ENCODE assay signal across 27 mouse cellular contexts in genomic region chr12:59260798-59261197, GRCm38 (mm10). TPM values are rescaled to one million over a fixed set of nuclear protein-coding genes. Genes with fewer than 3 reads are reported as not detected.
A peak's percentile ranks its signal among the peaks of the same experiment; 100 is the strongest.
DNase-seq lines count a peak whose midpoint lies in the region; ATAC-seq and TF ChIP-seq lines count a peak whose summit lies in the region.
"Had no signal": no experiment of that assay in that cellular context is flagged by ENCODE, and none has a peak within 500 bp of the region (broad histone marks: within the 10 kb centered on the region; RNA-seq: fewer than 3 reads in every experiment).

No protein-coding gene starts in this region.

- no peaks in the 10 kb centered on the region for H3K9me3 ChIP-seq in midbrain, embryonic 14.5 days (ENCODE audit: control insufficient read depth, low read length)
- H3K9me3 ChIP-seq: embryonic facial prominence, embryonic 13.5 days; hindbrain, embryonic 12.5 days; kidney, embryonic 15.5 days; liver, embryonic 15.5 days; neural tube, embryonic 13.5 days had no signal

- intact Hi-C loops in left cerebral cortex, adult 2 months (cut with DNase I), result no loop called here

- H3K4me3 ChIP-seq in left cerebral cortex, adult 2 months, result no peak overlapping the region
- H3K4me3 ChIP-seq in midbrain, embryonic 14.5 days (replicated peaks; ENCODE audit: low read depth, low read length), result no peak overlapping the region
- H3K4me3 ChIP-seq: embryonic facial prominence, embryonic 13.5 days; erythroblast, embryonic 14.5 days; hindbrain, embryonic 12.5 days; kidney, embryonic 15.5 days; liver, embryonic 15.5 days; myocyte; neural tube, embryonic 13.5 days had no signal

- no peaks in the 10 kb centered on the region for H3K36me3 ChIP-seq in midbrain, embryonic 14.5 days (ENCODE audit: control insufficient read depth, insufficient read depth, low read length)
- H3K36me3 ChIP-seq: embryonic facial prominence, embryonic 13.5 days; hindbrain, embryonic 12.5 days; kidney, embryonic 15.5 days; liver, embryonic 15.5 days; neural tube, embryonic 13.5 days had no signal

- ATAC-seq in frontal cortex, adult (ENCODE audit: low TSS enrichment), result peak; percentile 13; the same call in 1 of the 2 replicates
- ATAC-seq in midbrain, embryonic 14.5 days (ENCODE audit: low FRiP score, low TSS enrichment), result no peak

- 57% methylated on average over 2 of the region's 2 CpGs for WGBS in midbrain, embryonic 14.5 days

- H3K27me3 ChIP-seq in midbrain, embryonic 14.5 days (ENCODE audit: control insufficient read depth, insufficient read depth, low read length), result no peaks in the 10 kb centered on the region
- H3K27me3 ChIP-seq: embryonic facial prominence, embryonic 13.5 days; hindbrain, embryonic 12.5 days; kidney, embryonic 15.5 days; liver, embryonic 15.5 days; neural tube, embryonic 13.5 days had no signal

- no peak for DNase-seq in frontal cortex, postnatal 36 days (ENCODE audit: low spot score in 2 of 2)
- DNase-seq in left cerebral cortex, adult 2 months (ENCODE audit: extremely low spot score in 1 of 2, low spot score in 2 of 2), result no peak
- no peak for DNase-seq in left cerebral cortex, adult 11 months (ENCODE audit: low spot score)
- DNase-seq in brain, embryonic 14.5 days (ENCODE audit: low read depth), result peak; percentile 37
- DNase-seq in midbrain, embryonic 14.5 days, result peak; percentile 20
- no peak for DNase-seq in layer of hippocampus, adult 9-10 months (ENCODE audit: low spot score)
- no peak for DNase-seq in urinary bladder, postnatal 4 days (ENCODE audit: low spot score in 2 of 2)
- DNase-seq: adrenal gland, postnatal 36 days; B cell, adult 2 months; cerebellum, adult 9-10 months; cerebellum, postnatal 36 days; gastrocnemius, postnatal 14 days; heart, postnatal 14 days; kidney, adult 18-20 months; kidney, postnatal 25 days; lung, postnatal 14 days; right cerebral cortex, postnatal 14 days; thymus, postnatal 4 days had no signal

- peak overlapping the region; percentile 88 for H3K27ac ChIP-seq in left cerebral cortex, adult 2 months
- H3K27ac ChIP-seq in midbrain, embryonic 14.5 days (replicated peaks; ENCODE audit: low read depth, low read length), result peak overlapping the region; percentile 75
- H3K27ac ChIP-seq: embryonic facial prominence, embryonic 13.5 days; kidney, embryonic 15.5 days; liver, embryonic 15.5 days; neural tube, embryonic 13.5 days had no signal

- no peak for TF ChIP-seq POLR2A in brain, embryonic 14.5 days (IDR thresholded peaks at IDR 0.05; ENCODE audit: borderline replicate concordance, extremely low read depth, insufficient read depth, insufficient read length, poor library complexity, severe bottlenecking)

- H3K9ac ChIP-seq in midbrain, embryonic 14.5 days (replicated peaks; ENCODE audit: low read length), result no peak overlapping the region
- H3K9ac ChIP-seq: embryonic facial prominence, embryonic 13.5 days; hindbrain, embryonic 12.5 days; kidney, embryonic 15.5 days; liver, embryonic 15.5 days; lung, embryonic 14.5 days; neural tube, embryonic 13.5 days had no signal

- no peak overlapping the region for H3K4me2 ChIP-seq in midbrain, embryonic 14.5 days (ENCODE audit: low read length)
- H3K4me2 ChIP-seq: embryonic facial prominence, embryonic 13.5 days; hindbrain, embryonic 12.5 days; kidney, embryonic 15.5 days; liver, embryonic 15.5 days; lung, embryonic 14.5 days; neural tube, embryonic 13.5 days had no signal

- H3K4me1 ChIP-seq in midbrain, embryonic 14.5 days (ENCODE audit: control insufficient read depth, insufficient read depth, low read length), result peaks cover 20% of the 10 kb centered on the region; the same call in 1 of the 2 replicates
- H3K4me1 ChIP-seq: kidney, embryonic 15.5 days; liver, embryonic 15.5 days had no signal

- no peak for TF ChIP-seq CTCF in left cerebral cortex, adult 2 months (IDR thresholded peaks at IDR 0.05)
- TF ChIP-seq CTCF in brain, embryonic 14.5 days (IDR thresholded peaks at IDR 0.05; ENCODE audit: borderline replicate concordance, extremely low read depth, insufficient read depth, insufficient read length), result no peak

RNA-seq across cellular contexts. Expression of gene Fbxo33, which starts 41.3 kb away (rescaled TPM):
- total RNA-seq in left cerebral cortex, adult 2 months (2021), result 10 to 100 TPM; 64.8 to 71.4 TPM
- 15.2 and 15.3 TPM in 2 replicates for polyA plus RNA-seq in brain, embryonic 14.5 days (2012; rRNA removed)
- 11.4 and 13.7 TPM in 2 replicates for polyA plus RNA-seq in midbrain, embryonic 14.5 days (2014; fragmentation: Nextera tagmentation; extraction: Ambion mirVana)

Comparison
In these comparisons a context has a peak if more than half of its experiments do, and no peak if none do; other contexts are left out.
1. DNase-seq: peak in brain, embryonic 14.5 days (single experiment) and midbrain, embryonic 14.5 days (single experiment); none in frontal cortex, postnatal 36 days (0 of 2), left cerebral cortex, adult 2 months (0 of 2), left cerebral cortex, adult 11 months (single experiment), layer of hippocampus, adult 9-10 months (single experiment) and urinary bladder, postnatal 4 days (0 of 2).